Mouse (Mus musculus) forebrain, embryonic 13.5 days (tissue): ENCODE data around the gene Dtymk. TPM values are rescaled to one million over a fixed set of nuclear protein-coding genes. Genes with fewer than 3 reads are reported as not detected.

ENCODE experiments used
- ATAC-seq: fragments of 200-750 bp; cut with Nextera tagmentation; 2 replicates; pipeline ENCODE4 v1.8.0; 2017
- H3K27ac ChIP-seq: fragments of 300-500 bp; sonication (generic); 2 replicates; pipeline ENCODE4 v1.5.1; 2015; ENCODE audit warnings: inconsistent platforms, mild to moderate bottlenecking, moderate library complexity
- H3K27me3 ChIP-seq: fragments of 300-500 bp; sonication (generic); 2 replicates; pipeline ENCODE4 v1.6.1; 2015; ENCODE audit warnings: mild to moderate bottlenecking, inconsistent platforms
- H3K36me3 ChIP-seq: fragments of 300-500 bp; sonication (generic); 2 replicates; pipeline ENCODE4 v1.6.1; 2015; ENCODE audit warnings: mild to moderate bottlenecking, inconsistent platforms; ENCODE audit not compliant: poor library complexity, severe bottlenecking
- H3K4me1 ChIP-seq: fragments of 300-500 bp; sonication (generic); 2 replicates; pipeline ENCODE4 v1.6.1; 2015; ENCODE audit warnings: inconsistent platforms
- H3K4me2 ChIP-seq: fragments of 300-500 bp; sonication (generic); 2 replicates; pipeline ENCODE4 v1.6.1; 2015; ENCODE audit warnings: inconsistent platforms, mild to moderate bottlenecking, moderate library complexity
- H3K4me3 ChIP-seq: fragments of 300-500 bp; sonication (generic); 2 replicates; pipeline ENCODE4 v1.5.1; 2015; ENCODE audit warnings: mild to moderate bottlenecking, inconsistent platforms
- H3K9ac ChIP-seq: fragments of 300-500 bp; sonication (generic); 2 replicates; pipeline ENCODE4 v1.6.1; 2015; ENCODE audit warnings: mild to moderate bottlenecking, inconsistent platforms
- H3K9me3 ChIP-seq: fragments of 300-500 bp; sonication (generic); replicated peaks from 2 replicates; pipeline ENCODE4 v1.6.1; 2016; ENCODE audit warnings: inconsistent platforms
- WGBS: fragments of 180-500 bp; shearing (Covaris S2); methylation state at CpG from one replicate; pipeline ENCODE4 v1.1.7; 2015; 5-methylcytosine and 5-hydroxymethylcytosine counted together
- polyA plus RNA-seq: library from polyadenylated mRNA; unstranded; fragments of >200 nt; fragmentation: Nextera tagmentation; extraction: Ambion mirVana; gene quantifications from 2 replicates; pipeline ENCODE4 v1.2.1, GENCODE M21; 2015

Dtymk gene
- polyA plus RNA-seq, 1 experiment from 2014 or later = 245 TPM

DNA sequence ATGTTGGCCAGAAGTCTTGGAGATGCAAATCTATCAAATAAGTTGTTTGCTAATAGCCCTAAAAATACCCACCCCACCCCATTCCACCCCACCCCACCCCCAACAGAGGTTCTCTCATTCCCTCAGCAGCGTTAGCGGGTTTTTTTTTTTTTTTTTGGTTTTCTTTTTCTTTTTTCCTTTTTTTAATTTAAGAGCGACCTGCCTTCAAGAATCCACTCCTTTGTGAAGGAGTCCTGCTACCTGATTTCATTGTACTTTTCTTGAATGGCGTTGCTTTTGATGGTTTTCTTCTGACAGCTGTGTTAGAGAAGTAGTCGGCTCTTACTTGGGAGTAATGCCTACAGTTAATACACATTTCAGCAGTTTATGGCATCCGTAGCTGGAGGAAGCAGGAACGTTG, 46.1 kb downstream of the Dtymk start:
- no peaks in the 10 kb centered on the region for H3K27me3 ChIP-seq
- peaks cover 2% of the 10 kb centered on the region for H3K36me3 ChIP-seq
- H3K9me3 ChIP-seq = no peaks in the 10 kb centered on the region
- H3K27ac ChIP-seq = no peak overlapping the region
- H3K9ac ChIP-seq = peak overlapping the region; percentile 90
- WGBS = 32% methylated on average over 7 of the region's 7 CpGs
- peak overlapping the region; percentile 95 for H3K4me3 ChIP-seq
- H3K4me2 ChIP-seq = peak overlapping the region; percentile 72
- ATAC-seq = no peak
- H3K4me1 ChIP-seq = peaks cover 39% of the 10 kb centered on the region

GRCm38 (mm10) chr1:93755291-93755610, 46.5 kb downstream of the Dtymk start:
- peaks cover 39% of the 10 kb centered on the region for H3K4me1 ChIP-seq
- no peaks in the 10 kb centered on the region for H3K27me3 ChIP-seq
- peak overlapping the region; percentile 72 for H3K4me2 ChIP-seq
- peak overlapping the region; percentile 85 for H3K27ac ChIP-seq
- WGBS = 0% methylated on average over 13 of the region's 13 CpGs
- peak overlapping the region; percentile 95 for H3K4me3 ChIP-seq
- peaks cover 5% of the 10 kb centered on the region for H3K36me3 ChIP-seq
- no peak; the same call in 1 of the 2 replicates for ATAC-seq
- peak overlapping the region; percentile 90 for H3K9ac ChIP-seq
- no peaks in the 10 kb centered on the region for H3K9me3 ChIP-seq

GRCm38 (mm10) chr1:93754573-93755290, 47.0 kb downstream of the Dtymk start, which contains the start of gene Thap4:
Gene Thap4, minus strand, starts transcription at chr1:93754864.
- H3K27me3 ChIP-seq = no peaks in the 10 kb centered on the region
- peak; percentile 95 for ATAC-seq
- WGBS = under 1% methylated on average over 87 of the region's 121 CpGs
- peak within 1 kb of the TSS; percentile 95 for H3K4me3 ChIP-seq
- peaks cover 10% of the 10 kb centered on the region for H3K36me3 ChIP-seq
- no peaks in the 10 kb centered on the region for H3K9me3 ChIP-seq
- peak within 1 kb of the TSS; percentile 90 for H3K9ac ChIP-seq
- H3K27ac ChIP-seq = peak within 1 kb of the TSS; percentile 85
- peak within 1 kb of the TSS; percentile 72 for H3K4me2 ChIP-seq
- H3K4me1 ChIP-seq = peaks cover 39% of the 10 kb centered on the region

- no peaks in the 10 kb centered on the region for H3K27me3 ChIP-seq
- ATAC-seq = peak; percentile 39
- H3K4me3 ChIP-seq = peak overlapping the region; percentile 95
- H3K27ac ChIP-seq = peak overlapping the region; percentile 85
- H3K4me2 ChIP-seq = peak overlapping the region; percentile 72
- H3K9ac ChIP-seq = peak overlapping the region; percentile 90
- H3K4me1 ChIP-seq = peaks cover 37% of the 10 kb centered on the region
- under 1% methylated on average over 58 of the region's 59 CpGs for WGBS
- peaks cover 17% of the 10 kb centered on the region for H3K36me3 ChIP-seq
- no peaks in the 10 kb centered on the region for H3K9me3 ChIP-seq
These were observed 47.7 kb downstream of the Dtymk start for GRCm38 (mm10) chr1:93753911-93754572.

GRCm38 (mm10) chr1:93751290-93751689, 50.4 kb downstream of the Dtymk start, which contains the start of gene Atg4b:
Gene Atg4b, plus strand, starts transcription at chr1:93751500.
- H3K4me3 ChIP-seq = no peak within 1 kb of the TSS
- H3K9me3 ChIP-seq = no peaks in the 10 kb centered on the region
- H3K27ac ChIP-seq = no peak within 1 kb of the TSS
- no peaks in the 10 kb centered on the region for H3K27me3 ChIP-seq
- no peak within 1 kb of the TSS for H3K4me2 ChIP-seq
- H3K9ac ChIP-seq = no peak within 1 kb of the TSS
- no peak for ATAC-seq
- H3K36me3 ChIP-seq = peaks cover 27% of the 10 kb centered on the region
- WGBS = 78% methylated on average over 6 of the region's 6 CpGs
- peaks cover 22% of the 10 kb centered on the region for H3K4me1 ChIP-seq

GRCm38 (mm10) chr1:93748539-93748938, 53.2 kb downstream of the Dtymk start:
- no peak for ATAC-seq

GRCm38 (mm10) chr1:93746179-93746578, 55.6 kb downstream of the Dtymk start:
- H3K27me3 ChIP-seq = no peaks in the 10 kb centered on the region
- no peak overlapping the region for H3K9ac ChIP-seq
- 93% methylated on average over 5 of the region's 5 CpGs for WGBS
- no peak overlapping the region for H3K4me2 ChIP-seq
- ATAC-seq = no peak
- H3K4me3 ChIP-seq = no peak overlapping the region
- no peaks in the 10 kb centered on the region for H3K9me3 ChIP-seq
- no peak overlapping the region for H3K27ac ChIP-seq
- H3K36me3 ChIP-seq = peaks cover 36% of the 10 kb centered on the region
- no peaks in the 10 kb centered on the region for H3K4me1 ChIP-seq

More at GRCm38 (mm10) chr1:93748539-93748938, 53.2 kb downstream of the Dtymk start:
- Histone ChIP-seq H3K27me3 (no peaks in the 10 kb centered on the region), H3K36me3 (peaks cover 31% of the 10 kb centered on the region), H3K4me3 (no peak overlapping the region), H3K27ac (no peak overlapping the region), H3K4me1 (peaks cover 9% of the 10 kb centered on the region), H3K9me3 (no peaks in the 10 kb centered on the region), H3K9ac (no peak overlapping the region), H3K4me2 (no peak overlapping the region)
- WGBS = 93% methylated on average over 1 of the region's 1 CpGs

DNA sequence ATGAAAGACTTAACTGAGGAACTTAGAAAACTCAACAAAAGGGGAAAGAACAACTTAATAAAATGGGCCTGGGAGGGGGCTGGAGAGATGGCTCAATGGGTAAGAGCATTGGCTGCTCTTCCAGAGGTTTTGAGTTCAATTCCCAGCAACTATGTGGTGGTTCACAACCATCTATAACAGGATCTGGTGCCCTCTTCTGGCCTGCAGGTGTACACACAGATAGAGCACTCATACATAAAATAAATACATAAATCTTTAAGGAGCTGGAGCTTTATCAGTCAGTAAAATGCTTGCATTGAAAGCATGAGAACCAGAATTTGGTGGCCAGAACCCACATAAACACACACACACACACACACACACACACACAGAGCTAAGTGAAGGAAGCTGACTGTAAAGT, 58.8 kb downstream of the Dtymk start:
- H3K36me3 ChIP-seq = peaks cover 9% of the 10 kb centered on the region
- no peak for ATAC-seq
- no peak overlapping the region for H3K4me2 ChIP-seq
- no peaks in the 10 kb centered on the region for H3K9me3 ChIP-seq
- no peak overlapping the region for H3K27ac ChIP-seq
- no peaks in the 10 kb centered on the region for H3K27me3 ChIP-seq
- no peaks in the 10 kb centered on the region for H3K4me1 ChIP-seq
- no peak overlapping the region for H3K4me3 ChIP-seq
- H3K9ac ChIP-seq = no peak overlapping the region

Other genes with a start within 250 kb of the Dtymk start
- gene Stk25, start 143.3 kb downstream of the Dtymk start, polyA plus RNA-seq = 222 and 245 TPM in 2 replicates
- 65.3 and 75.9 TPM in 2 replicates for gene Bok, start 116.3 kb downstream of the Dtymk start, polyA plus RNA-seq
- 91.5 and 96.9 TPM in 2 replicates for gene Atg4b, start 50.4 kb downstream of the Dtymk start, polyA plus RNA-seq
- gene Thap4, start 47.1 kb downstream of the Dtymk start, polyA plus RNA-seq = 38.0 and 43.2 TPM in 2 replicates
- 14.2 and 15.8 TPM in 2 replicates for gene Ing5, start 2.0 kb upstream of the Dtymk start, polyA plus RNA-seq
- gene D2hgdh, start 23.0 kb upstream of the Dtymk start, polyA plus RNA-seq = 14.7 and 15.0 TPM in 2 replicates
- gene Gal3st2, start 59.4 kb upstream of the Dtymk start, polyA plus RNA-seq = not detected in 2 replicates
- gene Gal3st2b, start 116.4 kb upstream of the Dtymk start, polyA plus RNA-seq = 0.06 TPM in 1 of 2 replicates, not detected in the other
- gene Gal3st2c, start 188.6 kb upstream of the Dtymk start, polyA plus RNA-seq = not detected in 2 replicates
- gene Neu4, start 218.5 kb upstream of the Dtymk start, polyA plus RNA-seq = not detected in 2 replicates